ENCODE assay signal across 9 mouse cellular contexts in genomic region chr4:145034506-145035243, GRCm38 (mm10).
DNase-seq lines count a peak whose midpoint lies in the region; ATAC-seq lines count a peak whose summit lies in the region.
"Had no signal": no experiment of that assay in that cellular context is flagged by ENCODE, and none has a peak within 500 bp of the region (broad histone marks: within the 10 kb centered on the region; RNA-seq: fewer than 3 reads in every experiment).

No protein-coding gene starts in this region.

- H3K4me3 ChIP-seq in limb, embryonic 11.5 days (ENCODE audit: low read depth, low read length) = no peak overlapping the region
- H3K4me3 ChIP-seq: hindbrain, embryonic 15.5 days had no signal

- no peak overlapping the region for H3K9ac ChIP-seq in limb, embryonic 11.5 days (ENCODE audit: low read length)
- H3K9ac ChIP-seq: hindbrain, embryonic 15.5 days had no signal

- H3K36me3 ChIP-seq in limb, embryonic 11.5 days (ENCODE audit: control insufficient read depth, insufficient read depth, low read length) = peaks cover 3% of the 10 kb centered on the region; the same call in 1 of the 2 replicates

- no peaks in the 10 kb centered on the region for H3K27me3 ChIP-seq in limb, embryonic 11.5 days (ENCODE audit: control insufficient read depth, insufficient read depth, low read length)
- H3K27me3 ChIP-seq: hindbrain, embryonic 15.5 days had no signal

- no peak overlapping the region for H3K27ac ChIP-seq in limb, embryonic 11.5 days (replicated peaks; ENCODE audit: low read depth, low read length)
- H3K27ac ChIP-seq: hindbrain, embryonic 15.5 days had no signal

- ATAC-seq in common myeloid progenitor, adult 5-6 weeks (replicated peaks; ENCODE audit: low read depth, poor library complexity, severe bottlenecking) = peak; percentile 28
- ATAC-seq in limb, embryonic 11.5 days (ENCODE audit: insufficient number of reproducible peaks, low FRiP score, low TSS enrichment, low read depth) = peak; percentile 65; the same call in 1 of the 2 replicates

- intact Hi-C loops in heart, postnatal 10 days (cut with DNase I) = no loop called here

- whole genome bisulfite sequencing in limb, embryonic 11.5 days = 13% methylated on average over 11 of the region's 11 CpGs

- peak; percentile 48 for DNase-seq in gastrocnemius, adult 18-20 months (ENCODE audit: low spot score)
- no peak for DNase-seq in gastrocnemius, postnatal 25 days
- DNase-seq in heart, postnatal 10 days = peak; percentile 66 to 68
- DNase-seq in limb, embryonic 11.5 days (ENCODE audit: low spot score) = peak; percentile 61
- DNase-seq in spleen, postnatal 36 days (ENCODE audit: low spot score in 2 of 2) = peak; percentile 60 to 73
- no peak for DNase-seq in left cerebral cortex, adult 8-10 months (ENCODE audit: low spot score in 2 of 2)
- no peak for DNase-seq in frontal cortex, postnatal 14 days (ENCODE audit: low spot score in 2 of 2)

- peaks cover 6% of the 10 kb centered on the region; the same call in 1 of the 2 replicates for H3K4me1 ChIP-seq in limb, embryonic 11.5 days (ENCODE audit: control insufficient read depth, insufficient read depth, low read length)

- H3K4me2 ChIP-seq in limb, embryonic 11.5 days (ENCODE audit: low read depth, severe bottlenecking) = no peak overlapping the region
- H3K4me2 ChIP-seq: hindbrain, embryonic 15.5 days had no signal

- H3K9me3 ChIP-seq in limb, embryonic 11.5 days (ENCODE audit: control insufficient read depth, low read length) = no peaks in the 10 kb centered on the region
- H3K9me3 ChIP-seq: hindbrain, embryonic 15.5 days had no signal

Comparison
In these comparisons a context has a peak if more than half of its experiments do, and no peak if none do; other contexts are left out.
1. DNase-seq: peak in gastrocnemius, adult 18-20 months (single experiment), heart, postnatal 10 days (2 of 2), limb, embryonic 11.5 days (single experiment) and spleen, postnatal 36 days (2 of 2); none in gastrocnemius, postnatal 25 days (single experiment), left cerebral cortex, adult 8-10 months (0 of 2) and frontal cortex, postnatal 14 days (0 of 2).